Mouse (Mus musculus) erythroblast, embryonic 14.5 days (primary cell): ENCODE results near the gene Sec63.

ENCODE experiments used
- GATA1 ChIP-seq: IDR thresholded peaks from 2 replicates; pipeline ENCODE4 v1.6.1; 2012; ENCODE audit warnings: low read length, inconsistent platforms, mixed read lengths
- TAL1 ChIP-seq: IDR thresholded peaks from 3 replicates; pipeline ENCODE4 v1.6.1; 2012; ENCODE audit warnings: low read length, inconsistent platforms, mixed read lengths

- TF ChIP-seq TAL1: no peak
- TF ChIP-seq GATA1: no peak
Observed at GRCm38 (mm10) chr10:42729607-42730006, 31.7 kb upstream of the Sec63 start.
